Mouse (Mus musculus): ENCODE data around the gene Folr1. TPM values are rescaled to one million over a fixed set of nuclear protein-coding genes. Genes with fewer than 3 reads are reported as not detected.

Folr1 gene
- total RNA-seq, 1 experiment from 2014 or later = not detected

DNA sequence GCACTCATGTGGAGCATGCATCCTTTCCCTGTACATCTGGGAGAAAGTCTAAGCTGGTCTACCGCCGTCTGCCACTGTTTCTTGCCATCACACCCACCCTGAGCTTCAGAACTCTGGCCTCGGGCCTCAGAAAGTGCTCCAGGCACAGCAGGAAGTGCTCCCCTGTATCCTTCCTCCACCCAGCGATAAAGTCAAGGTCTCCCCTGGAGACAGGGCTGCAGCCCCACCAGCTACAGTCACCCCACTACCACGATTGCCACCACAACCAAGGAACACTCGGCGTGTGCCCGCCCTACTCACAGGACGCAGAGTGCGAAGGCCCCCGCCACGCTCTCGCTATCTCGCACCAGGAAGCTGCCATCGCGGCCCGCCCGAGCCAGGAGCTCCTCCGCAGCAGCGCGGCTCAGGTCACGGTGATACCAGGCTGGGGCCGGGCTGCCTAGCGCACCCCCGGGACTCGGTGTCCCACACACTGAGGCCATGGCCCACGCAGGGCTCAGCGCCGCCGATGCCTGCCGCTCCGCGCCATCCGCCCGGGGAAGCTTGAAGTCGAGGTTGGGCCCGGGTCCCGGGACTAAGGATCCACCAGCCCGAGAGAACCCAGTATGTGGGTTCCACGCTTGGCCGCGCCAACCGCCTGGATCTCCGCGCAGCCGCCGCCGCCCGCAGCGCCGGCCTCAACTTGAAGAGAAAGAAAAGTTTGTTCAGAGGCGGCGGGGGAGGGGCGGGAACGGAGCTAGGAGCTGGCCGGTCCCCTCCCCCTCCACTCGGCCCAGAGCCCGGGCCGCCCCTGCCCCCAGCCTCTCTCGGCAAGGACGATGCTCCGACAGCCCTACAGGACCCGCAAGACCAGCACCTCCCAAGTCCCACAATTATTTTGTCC, 34.1 kb downstream of the Folr1 start:
- 0 out of 2 replicates have a peak, but pooled peaks have one; percentile 7 for ATAC-seq (replicated peaks; ENCODE audit: insufficient number of reproducible peaks, low FRiP score, low TSS enrichment, poor library complexity, severe bottlenecking)

GRCm38 (mm10) chr7:101835457-101836109, 35.0 kb downstream of the Folr1 start:
- ATAC-seq (replicated peaks; ENCODE audit: insufficient number of reproducible peaks, low FRiP score, low TSS enrichment, poor library complexity, severe bottlenecking) = no peak

GRCm38 (mm10) chr7:101834903-101835302, 35.7 kb downstream of the Folr1 start:
- no peak for ATAC-seq (replicated peaks; ENCODE audit: insufficient number of reproducible peaks, low FRiP score, low TSS enrichment, poor library complexity, severe bottlenecking)

DNA sequence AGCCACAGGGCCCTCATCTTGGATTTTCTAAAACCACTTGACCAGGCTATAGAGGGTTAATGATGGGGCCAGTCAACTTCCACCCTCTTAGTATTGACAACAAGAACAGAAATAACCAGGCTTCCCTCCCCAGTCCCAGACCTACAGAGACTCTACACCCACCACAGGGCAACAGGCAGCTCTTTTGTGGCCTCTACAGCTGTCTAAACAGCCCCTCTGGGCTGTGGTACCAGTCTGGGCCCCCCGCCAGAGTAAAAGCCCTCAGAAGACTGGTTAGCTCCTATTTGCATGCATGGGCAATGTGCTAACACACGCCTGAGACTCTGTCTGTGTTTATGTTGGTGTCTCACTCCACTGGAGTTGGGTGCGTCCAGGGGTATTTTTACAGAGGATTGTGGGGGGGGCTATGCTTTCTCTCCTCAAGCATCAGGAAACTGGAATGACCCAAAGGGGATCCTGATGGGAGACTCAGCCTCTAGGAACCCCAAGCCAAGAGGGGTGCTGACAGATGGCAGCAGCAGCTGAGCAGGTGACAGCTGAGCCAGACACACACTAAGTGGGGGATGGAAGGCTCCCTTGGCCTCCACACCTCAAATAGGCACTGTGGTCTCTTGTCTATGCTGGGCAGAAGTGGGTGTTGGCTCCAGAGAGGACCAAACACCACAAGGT, 36.5 kb downstream of the Folr1 start:
- no peak for ATAC-seq (replicated peaks; ENCODE audit: insufficient number of reproducible peaks, low FRiP score, low TSS enrichment, poor library complexity, severe bottlenecking)

- no peak for ATAC-seq (replicated peaks; ENCODE audit: insufficient number of reproducible peaks, low FRiP score, low TSS enrichment, poor library complexity, severe bottlenecking)
Observed at GRCm38 (mm10) chr7:101833352-101833751, 37.2 kb downstream of the Folr1 start.

DNA sequence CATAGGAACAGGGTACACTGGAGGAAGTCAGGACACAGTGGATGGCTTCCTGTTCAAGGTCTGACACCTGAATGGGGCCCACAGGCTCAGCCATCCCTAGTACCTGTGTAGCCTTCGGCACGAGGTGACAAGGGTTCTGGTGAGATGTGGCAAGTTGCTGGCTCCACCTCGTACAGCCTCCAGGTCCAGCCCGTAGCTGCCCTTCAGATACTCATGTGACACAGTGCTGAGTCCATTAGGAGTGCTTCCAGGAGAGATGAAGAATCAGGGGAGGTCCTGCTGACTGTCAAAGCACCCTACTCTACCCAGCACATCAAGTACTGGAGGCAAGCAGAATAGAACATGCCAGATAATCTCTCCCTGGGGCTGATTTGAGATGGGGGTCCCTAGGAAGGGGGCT, 38.2 kb downstream of the Folr1 start:
- no peak for ATAC-seq (replicated peaks; ENCODE audit: insufficient number of reproducible peaks, low FRiP score, low TSS enrichment, poor library complexity, severe bottlenecking)

DNA sequence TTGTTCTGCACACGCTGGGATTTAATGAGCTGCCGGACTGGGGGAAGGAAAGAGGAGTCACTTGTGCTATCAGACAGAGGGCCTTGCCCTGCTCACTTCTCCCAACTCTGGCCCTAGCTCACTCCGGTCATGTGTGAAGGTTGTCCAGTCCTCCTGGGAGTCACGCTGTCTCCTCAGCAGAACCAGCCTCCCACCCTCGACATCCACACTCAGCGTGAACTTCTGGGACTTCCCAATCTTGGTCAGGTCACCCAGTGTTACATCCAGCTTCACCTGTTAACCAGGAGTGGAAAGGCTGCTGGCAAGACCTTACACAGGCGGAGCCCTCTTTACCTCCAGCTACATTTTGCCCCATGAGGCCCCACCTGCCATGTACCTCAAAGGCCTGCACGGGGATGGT, 39.2 kb downstream of the Folr1 start:
- ATAC-seq (replicated peaks; ENCODE audit: insufficient number of reproducible peaks, low FRiP score, low TSS enrichment, poor library complexity, severe bottlenecking) = no peak

- no peak for ATAC-seq (replicated peaks; ENCODE audit: insufficient number of reproducible peaks, low FRiP score, low TSS enrichment, poor library complexity, severe bottlenecking)
Observed at GRCm38 (mm10) chr7:101830373-101830772, 40.2 kb downstream of the Folr1 start.

DNA sequence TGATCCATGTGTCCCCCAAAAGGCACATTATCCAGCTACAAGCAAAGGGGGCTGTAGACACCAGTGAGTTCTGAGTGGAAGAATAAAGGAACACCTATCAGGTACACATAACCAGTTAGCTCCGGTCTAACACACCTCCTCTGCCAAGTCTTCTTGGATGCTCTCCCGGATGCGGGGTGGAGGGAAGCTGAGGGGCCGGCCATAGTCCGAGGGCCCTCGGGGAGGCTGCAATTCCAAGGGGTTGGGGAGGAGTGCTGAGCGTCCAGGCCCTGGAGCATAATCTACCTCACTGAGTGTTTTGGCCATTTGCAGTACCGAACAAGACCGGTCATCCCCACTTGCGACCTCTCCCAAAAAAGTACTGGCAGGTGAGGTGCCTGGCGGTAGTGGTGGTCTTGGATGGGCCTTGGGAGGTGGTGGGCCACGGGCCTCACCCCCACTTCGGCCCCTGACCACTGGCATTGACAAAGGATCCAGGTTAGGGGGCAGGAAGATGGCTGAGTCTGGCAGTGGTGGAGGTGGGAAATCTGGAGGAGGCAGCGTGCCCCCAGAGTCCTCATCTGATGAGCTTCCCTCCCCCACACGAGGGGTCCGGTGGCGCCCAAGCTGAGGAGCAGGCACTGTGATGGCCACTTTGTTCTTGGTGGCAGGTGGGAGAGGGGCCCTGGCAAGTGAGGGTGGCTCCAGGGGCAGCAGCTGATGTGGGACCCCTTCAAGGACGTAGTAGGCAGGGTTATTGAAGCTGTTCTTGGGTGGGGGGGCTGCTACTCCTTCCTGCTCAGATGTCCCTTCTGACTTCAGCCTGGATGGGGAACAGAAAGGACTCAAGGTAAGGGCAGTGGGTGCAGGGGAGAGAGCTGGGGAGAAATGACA, 46.6 kb downstream of the Folr1 start:
- no peak for ATAC-seq (replicated peaks; ENCODE audit: insufficient number of reproducible peaks, low FRiP score, low TSS enrichment, poor library complexity, severe bottlenecking)

DNA sequence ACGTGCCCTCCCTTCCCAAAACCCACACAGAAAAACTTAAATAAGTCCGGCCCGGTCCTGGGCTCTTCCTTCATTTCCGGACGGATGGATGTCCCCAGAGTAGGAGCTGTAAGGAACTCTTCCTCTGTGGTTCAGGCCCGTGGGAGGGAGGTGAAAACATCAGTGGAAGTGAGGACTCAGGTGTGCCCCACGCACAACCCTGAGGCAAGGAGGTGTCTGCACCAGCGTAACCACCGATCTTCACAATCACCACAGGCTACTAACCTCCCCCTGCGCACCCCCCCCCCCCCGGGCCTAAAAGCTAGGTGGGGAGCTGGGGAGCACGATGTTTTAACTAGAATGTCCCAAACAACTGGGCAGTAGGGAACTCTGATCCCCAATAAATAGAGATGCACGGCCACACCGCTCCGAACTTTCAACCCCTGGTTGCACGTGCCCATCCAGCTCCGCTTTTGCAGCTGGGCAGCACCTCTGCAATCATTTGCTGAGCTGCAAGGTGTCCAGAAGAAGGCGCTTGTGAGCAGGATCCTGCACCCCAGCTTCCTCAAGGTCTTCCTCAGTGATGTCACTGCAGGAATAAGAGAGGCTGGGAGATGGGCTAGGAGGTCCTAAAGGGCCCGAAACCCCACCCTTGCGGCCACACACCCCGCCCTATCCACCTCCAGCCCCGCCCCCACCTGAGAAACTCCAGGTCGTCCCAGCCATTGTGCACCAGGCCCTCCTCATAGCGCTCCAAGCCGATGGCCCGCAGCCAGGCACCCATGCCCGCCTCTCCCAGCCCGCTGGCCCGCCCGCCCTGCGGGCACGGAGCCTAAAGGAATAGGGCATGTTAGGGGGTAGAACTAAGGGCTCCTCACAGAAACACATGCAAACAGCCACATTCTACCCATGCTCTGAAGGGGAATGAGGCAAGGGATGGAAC, 47.5 kb downstream of the Folr1 start:
- no peak for ATAC-seq (replicated peaks; ENCODE audit: insufficient number of reproducible peaks, low FRiP score, low TSS enrichment, poor library complexity, severe bottlenecking)

DNA sequence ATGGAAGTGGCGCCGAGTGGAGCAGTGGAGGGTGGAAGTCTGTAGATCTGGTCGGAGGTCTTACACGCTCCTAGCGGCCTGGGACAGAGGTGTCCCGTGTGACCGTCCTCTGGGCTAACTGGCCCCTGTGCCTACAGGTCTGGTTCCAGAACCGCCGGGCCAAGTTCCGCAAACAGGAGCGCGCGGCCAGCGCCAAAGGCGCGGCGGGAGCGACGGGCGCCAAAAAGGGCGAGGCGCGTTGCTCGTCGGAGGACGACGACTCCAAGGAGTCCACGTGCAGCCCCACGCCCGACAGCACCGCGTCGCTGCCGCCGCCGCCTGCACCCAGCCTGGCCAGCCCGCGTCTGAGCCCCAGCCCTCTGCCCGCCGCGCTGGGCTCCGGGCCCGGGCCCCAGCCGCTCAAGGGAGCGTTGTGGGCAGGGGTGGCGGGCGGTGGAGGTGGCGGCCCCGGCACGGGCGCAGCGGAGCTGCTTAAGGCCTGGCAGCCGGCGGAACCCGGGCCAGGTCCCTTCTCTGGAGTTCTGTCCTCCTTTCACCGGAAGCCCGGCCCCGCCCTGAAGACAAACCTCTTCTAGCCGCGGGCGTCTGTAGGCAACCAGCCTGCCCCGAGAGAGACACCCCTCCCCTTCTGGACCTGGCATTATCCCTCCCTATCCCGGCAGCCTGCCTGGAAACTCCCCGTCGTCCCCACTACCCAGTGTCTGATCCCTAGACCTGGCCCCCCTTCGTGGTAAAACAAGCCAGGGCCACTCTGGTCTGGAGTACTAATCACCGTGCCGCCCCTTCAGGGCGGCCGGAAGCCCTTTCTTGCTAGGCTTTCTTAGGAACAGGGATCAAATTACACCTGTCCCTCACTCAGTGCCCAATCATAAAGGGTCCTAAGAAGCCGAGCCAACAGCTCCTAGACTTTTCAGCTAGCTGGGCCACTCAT, 48.8 kb downstream of the Folr1 start:
- ATAC-seq (replicated peaks; ENCODE audit: insufficient number of reproducible peaks, low FRiP score, low TSS enrichment, poor library complexity, severe bottlenecking) = no peak

GRCm38 (mm10) chr7:101820295-101821030, 50.1 kb downstream of the Folr1 start:
- ATAC-seq (replicated peaks; ENCODE audit: insufficient number of reproducible peaks, low FRiP score, low TSS enrichment, poor library complexity, severe bottlenecking) = no peak

GRCm38 (mm10) chr7:101817861-101818401, 52.7 kb downstream of the Folr1 start, which contains the start of gene Phox2a:
Phox2a (plus strand) TSS chr7:101818313.
- ATAC-seq (replicated peaks; ENCODE audit: insufficient number of reproducible peaks, low FRiP score, low TSS enrichment, poor library complexity, severe bottlenecking) = no peak

All from monocyte, adult 5-6 weeks (primary cell).